Mouse (Mus musculus) liver, embryonic 18 days (tissue): ENCODE measurements around the gene Krt32. TPM values are rescaled to one million over a fixed set of nuclear protein-coding genes. Genes with fewer than 3 reads are reported as not detected.

Source experiments
- polyA plus RNA-seq: library from polyadenylated mRNA; depleted of rRNA; stranded (reverse); fragments of >200 nt; gene quantifications from 2 replicates; pipeline ENCODE4 v1.2.3, GENCODE M21; 2012; rRNA removed

Gene Krt32
- not detected in 2 replicates for polyA plus RNA-seq

GRCm38 (mm10) chr11:100087861-100088260, at the start of gene Krt32:
Gene Krt32 (minus strand): TSS chr11:100088226.

GRCm38 (mm10) chr11:100135731-100136130, 47.7 kb upstream of the Krt32 start, which contains the start of gene Krt15:
Gene Krt15 (minus strand): TSS chr11:100135928.

GRCm38 (mm10) chr11:100121466-100121865, 33.4 kb upstream of the Krt32 start, which contains the start of gene Krt13:
Gene Krt13 (minus strand): TSS chr11:100121566.

DNA sequence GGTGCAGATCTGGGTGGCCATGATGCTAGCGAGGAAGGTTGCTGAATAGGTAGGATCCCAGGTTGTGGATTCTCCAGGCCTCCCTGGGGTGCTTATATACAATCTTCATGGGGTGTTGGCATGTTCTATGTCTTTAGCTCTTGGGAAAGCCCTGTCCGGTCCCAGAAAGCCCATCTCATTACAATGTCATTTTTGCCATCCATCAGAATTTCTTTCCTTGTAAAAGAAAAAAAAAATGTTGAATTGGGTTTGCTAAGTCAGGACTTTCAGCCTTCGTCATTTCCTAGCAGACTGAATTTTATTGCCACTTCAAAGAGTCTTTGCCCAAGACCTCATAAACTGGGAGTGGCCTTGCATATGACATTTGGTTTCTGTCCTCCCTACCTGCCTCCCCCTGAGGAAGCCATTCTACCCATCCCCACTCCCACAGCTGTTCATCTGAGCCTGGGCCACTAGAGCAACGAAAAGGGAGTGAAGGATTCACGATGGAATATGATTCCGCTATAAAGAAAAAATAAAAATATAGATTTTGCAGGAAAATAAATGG, 17.6 kb upstream of the Krt32 start, which contains the start of gene Krt36:
Gene Krt36, minus strand, starts transcription at position 51 of the 547 bp plus-strand sequence.

GRCm38 (mm10) chr11:100096141-100096540, 8.1 kb upstream of the Krt32 start, which contains the start of gene Krt35:
Gene Krt35 (minus strand): TSS chr11:100096241.

DNA sequence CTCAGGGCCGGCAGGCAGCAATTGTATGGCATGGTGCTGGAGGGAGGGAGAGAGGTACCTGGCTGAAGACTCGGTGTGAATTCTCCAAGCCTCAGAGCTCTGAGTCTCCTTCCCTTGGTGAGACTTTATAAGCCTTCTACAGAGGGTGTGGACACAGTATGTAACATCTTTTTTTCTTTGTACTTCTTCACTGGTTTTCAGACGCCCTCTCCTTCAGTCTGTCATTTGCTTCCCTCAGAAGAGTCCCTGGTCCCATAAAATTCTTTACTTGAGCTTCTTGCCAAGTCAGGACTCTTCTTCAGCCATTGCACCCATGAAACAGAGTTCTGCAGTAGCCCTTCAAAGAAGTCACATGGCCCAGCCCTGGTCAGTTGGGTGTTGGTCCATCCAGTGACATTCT, 37.6 kb downstream of the Krt32 start, which contains the start of gene Krt31:
Gene Krt31, minus strand, starts transcription at position 101 of the 400 bp plus-strand sequence.

DNA sequence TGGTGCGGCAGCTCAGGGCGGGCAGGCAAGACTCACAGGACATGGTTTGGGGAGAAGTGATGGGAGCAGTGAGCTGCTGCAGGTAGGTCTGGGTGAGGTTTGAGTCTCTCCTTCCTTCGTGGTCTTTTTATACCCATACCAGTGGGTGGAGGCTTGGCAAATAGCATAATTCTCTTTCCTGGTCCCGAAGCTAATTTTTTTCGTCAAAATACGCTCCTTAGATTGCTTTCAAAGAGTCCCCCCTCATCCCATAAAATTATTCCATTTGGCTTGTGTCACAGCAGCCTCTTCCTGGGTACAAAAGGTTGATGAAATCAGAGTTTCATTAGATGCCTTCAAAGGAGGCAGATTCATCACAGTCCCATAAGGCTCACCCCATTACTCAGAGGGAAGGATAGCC, 46.6 kb downstream of the Krt32 start, which contains the start of gene Krt34:
Gene Krt34, minus strand, starts transcription at position 101 of the 400 bp plus-strand sequence.

Other genes with a start within 250 kb of the Krt32 start
- gene Krtap4-16, start 236.6 kb downstream of the Krt32 start, polyA plus RNA-seq = not detected in 2 replicates
- not detected in 2 replicates for gene Gm11568, start 230.3 kb downstream of the Krt32 start, polyA plus RNA-seq
- gene Gm11559, start 223.8 kb downstream of the Krt32 start, polyA plus RNA-seq = not detected in 2 replicates
- gene Krtap9-1, start 214.8 kb downstream of the Krt32 start, polyA plus RNA-seq = not detected in 2 replicates
- gene Gm11567, start 209.0 kb downstream of the Krt32 start, polyA plus RNA-seq = not detected in 2 replicates
- not detected in 2 replicates for gene Krtap31-1, start 180.3 kb downstream of the Krt32 start, polyA plus RNA-seq
- not detected in 2 replicates for gene Gm11565, start 173.5 kb downstream of the Krt32 start, polyA plus RNA-seq
- gene Krtap31-2, start 151.9 kb downstream of the Krt32 start, polyA plus RNA-seq = not detected in 2 replicates
- gene Krtap9-5, start 139.8 kb downstream of the Krt32 start, polyA plus RNA-seq = not detected in 2 replicates
- not detected in 2 replicates for gene Krtap29-1, start 109.2 kb downstream of the Krt32 start, polyA plus RNA-seq
- gene Krtap16-1, start 101.6 kb downstream of the Krt32 start, polyA plus RNA-seq = not detected in 2 replicates
- gene Krtap17-1, start 94.2 kb downstream of the Krt32 start, polyA plus RNA-seq = not detected in 2 replicates
- gene Krt33a, start 72.0 kb downstream of the Krt32 start, polyA plus RNA-seq = not detected in 2 replicates
- gene Krt33b, start 58.4 kb downstream of the Krt32 start, polyA plus RNA-seq = not detected in 2 replicates
- gene Krt34, start 46.7 kb downstream of the Krt32 start, polyA plus RNA-seq = not detected in 2 replicates
- not detected in 2 replicates for gene Krt31, start 37.7 kb downstream of the Krt32 start, polyA plus RNA-seq
- not detected in 2 replicates for gene Krt35, start 8.0 kb upstream of the Krt32 start, polyA plus RNA-seq
- not detected in 2 replicates for gene Krt36, start 17.4 kb upstream of the Krt32 start, polyA plus RNA-seq
- gene Krt13, start 33.3 kb upstream of the Krt32 start, polyA plus RNA-seq = not detected in 2 replicates
- gene Krt15, start 47.7 kb upstream of the Krt32 start, polyA plus RNA-seq = 0.02 TPM in 1 of 2 replicates, not detected in the other
- 7.7 and 10.3 TPM in 2 replicates for gene Krt19, start 60.4 kb upstream of the Krt32 start, polyA plus RNA-seq
- not detected in 2 replicates for gene Krt9, start 105.0 kb upstream of the Krt32 start, polyA plus RNA-seq
- 0.66 and 0.87 TPM in 2 replicates for gene Krt14, start 119.3 kb upstream of the Krt32 start, polyA plus RNA-seq
- gene Krt16, start 160.7 kb upstream of the Krt32 start, polyA plus RNA-seq = not detected in 2 replicates
- gene Krt17, start 172.8 kb upstream of the Krt32 start, polyA plus RNA-seq = 0.17 and 0.23 TPM in 2 replicates
- gene Krt42, start 181.6 kb upstream of the Krt32 start, polyA plus RNA-seq = not detected in 2 replicates
- 204 and 219 TPM in 2 replicates for gene Eif1, start 231.7 kb upstream of the Krt32 start, polyA plus RNA-seq
- not detected in 2 replicates for gene Gast, start 246.2 kb upstream of the Krt32 start, polyA plus RNA-seq